9 mouse cellular contexts compared by ENCODE assay signal in the genomic region with DNA sequence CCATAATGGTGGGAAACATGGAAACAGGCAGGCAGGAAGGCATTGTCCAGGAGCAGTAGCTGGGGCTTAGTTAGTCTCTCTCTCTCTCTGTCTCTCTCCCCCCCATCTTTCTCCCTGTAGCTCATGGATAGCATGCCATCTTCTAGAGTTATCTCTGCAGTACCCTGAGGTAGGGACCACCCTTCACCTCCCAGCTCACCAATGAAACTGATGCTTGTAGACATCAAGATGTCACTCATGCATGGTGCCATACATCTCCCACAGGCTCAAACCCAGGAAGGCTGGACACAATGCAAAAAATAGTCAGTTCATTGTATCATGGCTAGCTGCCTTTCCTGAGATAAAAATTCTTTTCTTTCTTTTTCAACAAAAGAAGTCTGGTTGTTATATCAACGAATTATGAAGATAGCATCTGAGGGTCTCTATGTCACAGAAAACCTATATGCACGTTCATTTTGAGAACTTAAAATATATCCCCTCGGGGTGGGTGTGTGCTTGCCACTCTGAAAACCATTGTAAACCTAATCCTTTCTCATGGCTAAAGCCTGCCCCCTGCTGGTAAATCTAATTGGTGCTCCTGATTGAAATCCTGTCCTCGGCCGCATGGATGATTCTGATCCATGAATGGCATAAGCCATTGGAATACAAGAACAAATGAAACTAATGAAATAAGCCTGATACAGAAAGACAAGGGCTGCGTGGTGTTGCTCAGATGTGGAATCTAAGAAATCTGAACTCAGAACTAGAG. TPM values are rescaled to one million over a fixed set of nuclear protein-coding genes. Genes with fewer than 3 reads are reported as not detected.
DNase-seq lines count a peak whose midpoint lies in the region; ATAC-seq lines count a peak whose summit lies in the region.
"Had no signal": no experiment of that assay in that cellular context is flagged by ENCODE, and none has a peak within 500 bp of the region (broad histone marks: within the 10 kb centered on the region; RNA-seq: fewer than 3 reads in every experiment).

No protein-coding gene starts in this region.

- no peak overlapping the region for H3K4me2 ChIP-seq in liver, embryonic 13.5 days
- H3K4me2 ChIP-seq: embryonic facial prominence, embryonic 12.5 days had no signal

- no peaks in the 10 kb centered on the region for H3K9me3 ChIP-seq in liver, embryonic 13.5 days (replicated peaks)
- H3K9me3 ChIP-seq: embryonic facial prominence, embryonic 12.5 days had no signal

- H3K27ac ChIP-seq in liver, embryonic 13.5 days = no peak overlapping the region
- H3K27ac ChIP-seq: embryonic facial prominence, embryonic 12.5 days had no signal

- H3K27me3 ChIP-seq in liver, embryonic 13.5 days = no peaks in the 10 kb centered on the region
- H3K27me3 ChIP-seq: embryonic facial prominence, embryonic 12.5 days had no signal

- ATAC-seq in liver, embryonic 13.5 days (ENCODE audit: low read depth) = no peak
- no peak for ATAC-seq in activated CD4-positive, CD25-positive, alpha-beta regulatory T cell, adult 4 months

- peak; percentile 10 for DNase-seq in thymus, postnatal 0 days (ENCODE audit: low spot score)
- no peak for DNase-seq in thymus, adult 18-20 months
- peak; percentile 95 to 98 for DNase-seq in cerebellum, postnatal 10 days
- peak; percentile 17 to 85 for DNase-seq in frontal cortex, postnatal 14 days (ENCODE audit: low spot score in 2 of 2)
- DNase-seq in kidney, postnatal 36 days = peak; percentile 63 to 87
- DNase-seq in liver, embryonic 13.5 days = peak; percentile 1
- peak; percentile 90 for DNase-seq in retina, embryonic 14.5 days (ENCODE audit: low spot score)

- no peak overlapping the region for H3K4me3 ChIP-seq in liver, embryonic 13.5 days (replicated peaks)
- H3K4me3 ChIP-seq: embryonic facial prominence, embryonic 12.5 days had no signal

- WGBS in liver, embryonic 13.5 days (ENCODE audit: insufficient replicate concordance) = 10% methylated on average over 6 of the region's 6 CpGs

- no peaks in the 10 kb centered on the region for H3K4me1 ChIP-seq in liver, embryonic 13.5 days (replicated peaks)
- H3K4me1 ChIP-seq: embryonic facial prominence, embryonic 12.5 days had no signal

- H3K36me3 ChIP-seq in liver, embryonic 13.5 days = no peaks in the 10 kb centered on the region
- H3K36me3 ChIP-seq: embryonic facial prominence, embryonic 12.5 days had no signal

- H3K9ac ChIP-seq in liver, embryonic 13.5 days = no peak overlapping the region
- H3K9ac ChIP-seq: embryonic facial prominence, embryonic 12.5 days had no signal

RNA-seq across cellular contexts. Expression of gene Unc13c, which starts 14.0 kb away (rescaled TPM):
- 0.01 TPM in 1 of 2 replicates, not detected in the other for polyA plus RNA-seq in thymus, postnatal 0 days (2015; fragmentation: Nextera tagmentation; extraction: Ambion mirVana)
- 0.02 and 0.06 TPM in 2 replicates for polyA plus RNA-seq in liver, embryonic 13.5 days (2015; fragmentation: Nextera tagmentation; extraction: Ambion mirVana)
- polyA plus RNA-seq in activated CD4-positive, CD25-positive, alpha-beta regulatory T cell, adult 4 months (2017; shearing (Covaris generic)) = under 1 TPM in 1 of 2 experiments, not detected in 1; 0.07 TPM

Comparison
In these comparisons a context has a peak if more than half of its experiments do, and no peak if none do; other contexts are left out.
1. DNase-seq: peak in thymus, postnatal 0 days (single experiment), cerebellum, postnatal 10 days (2 of 2), frontal cortex, postnatal 14 days (2 of 2), kidney, postnatal 36 days (2 of 2), liver, embryonic 13.5 days (single experiment) and retina, embryonic 14.5 days (single experiment); none in thymus, adult 18-20 months (0 of 2).